Mouse (Mus musculus): ENCODE results near the gene Osbpl6. TPM values are rescaled to one million over a fixed set of nuclear protein-coding genes. Genes with fewer than 3 reads are reported as not detected.

Gene Osbpl6
- polyA plus RNA-seq, 1 experiment: 1.8 TPM

DNA sequence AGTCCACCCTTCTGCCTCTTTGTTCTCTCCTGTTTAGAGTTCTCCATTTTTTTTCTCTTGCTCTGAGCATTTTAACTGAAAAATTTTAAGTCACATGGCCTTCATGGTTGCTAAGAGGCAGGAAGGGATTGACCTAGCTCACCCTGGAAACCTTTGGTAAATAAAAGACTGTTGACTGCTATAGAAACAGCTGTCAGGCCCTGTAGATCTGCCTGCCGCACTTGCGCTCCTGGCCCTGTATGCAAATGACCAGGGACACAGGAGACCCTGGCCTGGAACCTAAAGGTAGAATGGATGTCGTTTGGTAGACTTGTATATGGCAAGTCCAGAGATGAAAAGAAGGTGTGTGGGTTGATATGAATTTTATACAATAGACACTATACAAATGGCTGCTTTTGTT is 119.3 kb downstream of the Osbpl6 start:
- H3K4me3 ChIP-seq (ENCODE audit: extremely low read depth, insufficient read depth, insufficient read length): no peak overlapping the region
- TF ChIP-seq CTCF (IDR thresholded peaks at IDR 0.05; ENCODE audit: extremely low read depth, insufficient read depth, insufficient read length, insufficient replicate concordance) (no peak), POLR2A (IDR thresholded peaks at IDR 0.05; ENCODE audit: low read depth, low read length) (no peak)
- 75% methylated on average over 3 of the region's 3 CpGs for WGBS
- no peaks in the 10 kb centered on the region for H3K36me3 ChIP-seq (ENCODE audit: control insufficient read depth, insufficient read depth, low read length)
- no peak for DNase-seq (ENCODE audit: low read depth in 1 of 2, low spot score in 2 of 2)
- no peaks in the 10 kb centered on the region for H3K4me1 ChIP-seq (ENCODE audit: control insufficient read depth, insufficient read depth, insufficient read length)
- no peaks in the 10 kb centered on the region for H3K27me3 ChIP-seq (ENCODE audit: control insufficient read depth, insufficient read depth, low read length)
- no peak overlapping the region for H3K27ac ChIP-seq (ENCODE audit: insufficient read depth, low read length)

DNA sequence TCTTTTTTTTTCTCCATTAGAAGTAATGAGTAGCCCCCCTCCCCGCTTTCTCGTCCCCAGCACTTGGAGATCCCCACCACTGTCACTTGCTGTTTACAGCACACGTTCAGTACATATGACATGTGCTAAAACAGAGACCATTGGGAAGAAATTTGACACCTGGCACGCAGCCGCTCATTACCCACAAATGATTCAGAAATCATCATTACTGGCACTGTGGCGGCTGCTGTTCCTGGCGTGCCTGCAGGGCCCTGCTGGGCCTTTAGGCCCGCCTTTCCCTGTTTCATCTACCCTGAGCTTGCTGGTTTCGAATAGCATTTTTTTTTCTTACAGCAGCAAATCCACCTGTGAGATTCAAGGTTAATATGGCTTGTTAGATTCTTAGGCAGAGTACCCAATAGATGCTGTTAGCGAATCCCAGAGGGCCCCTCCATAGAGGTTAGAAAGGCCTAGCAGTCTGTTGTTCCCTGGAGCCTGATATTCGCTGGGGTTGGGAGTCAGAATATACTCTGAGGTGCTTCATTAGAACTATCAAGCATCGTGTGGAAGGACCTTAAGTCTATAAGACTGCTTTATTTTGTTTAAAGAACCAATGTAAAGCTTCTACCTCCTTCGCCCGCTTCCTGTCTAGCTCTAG is 126.3 kb downstream of the Osbpl6 start:
- TF ChIP-seq CTCF (IDR thresholded peaks at IDR 0.05; ENCODE audit: extremely low read depth, insufficient read depth, insufficient read length, insufficient replicate concordance) (no peak), POLR2A (IDR thresholded peaks at IDR 0.05; ENCODE audit: low read depth, low read length) (no peak)
- Histone ChIP-seq H3K36me3 (ENCODE audit: control insufficient read depth, insufficient read depth, low read length) (no peaks in the 10 kb centered on the region), H3K4me1 (ENCODE audit: control insufficient read depth, insufficient read depth, insufficient read length) (no peaks in the 10 kb centered on the region), H3K4me3 (ENCODE audit: extremely low read depth, insufficient read depth, insufficient read length) (no peak overlapping the region), H3K27me3 (ENCODE audit: control insufficient read depth, insufficient read depth, low read length) (no peaks in the 10 kb centered on the region), H3K27ac (ENCODE audit: insufficient read depth, low read length) (no peak overlapping the region)
- DNase-seq (ENCODE audit: low read depth in 1 of 2, low spot score in 2 of 2): no peak
- WGBS: 88% methylated on average over 14 of the region's 14 CpGs

DNA sequence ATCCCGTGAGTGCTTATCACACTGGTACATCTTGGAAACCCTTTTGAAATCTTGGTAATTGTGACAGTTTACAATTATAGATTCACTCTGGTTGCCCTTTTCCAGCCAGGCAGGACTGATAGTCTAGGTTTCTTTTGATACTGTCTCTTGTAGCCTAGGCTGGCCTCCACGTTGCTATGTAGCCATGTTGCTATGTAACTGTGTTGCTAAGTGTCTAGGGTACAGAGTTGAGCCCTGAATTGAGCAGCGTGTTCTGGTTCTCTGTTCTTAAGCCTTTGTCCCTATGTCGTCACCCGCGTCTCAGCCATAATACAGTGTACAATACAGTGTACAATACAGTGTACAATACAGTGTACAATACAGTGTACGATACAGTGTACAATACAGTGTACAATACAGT is 128.6 kb downstream of the Osbpl6 start:
- no peak overlapping the region for H3K27ac ChIP-seq (ENCODE audit: insufficient read depth, low read length)
- H3K4me3 ChIP-seq (ENCODE audit: extremely low read depth, insufficient read depth, insufficient read length): no peak overlapping the region
- no peak for DNase-seq (ENCODE audit: low read depth in 1 of 2, low spot score in 2 of 2)
- H3K27me3 ChIP-seq (ENCODE audit: control insufficient read depth, insufficient read depth, low read length): no peaks in the 10 kb centered on the region
- 86% methylated on average over 7 of the region's 7 CpGs for WGBS
- H3K4me1 ChIP-seq (ENCODE audit: control insufficient read depth, insufficient read depth, insufficient read length): no peaks in the 10 kb centered on the region
- TF ChIP-seq POLR2A (IDR thresholded peaks at IDR 0.05; ENCODE audit: low read depth, low read length) (no peak), CTCF (IDR thresholded peaks at IDR 0.05; ENCODE audit: extremely low read depth, insufficient read depth, insufficient read length, insufficient replicate concordance) (no peak)
- no peaks in the 10 kb centered on the region for H3K36me3 ChIP-seq (ENCODE audit: control insufficient read depth, insufficient read depth, low read length)

DNA sequence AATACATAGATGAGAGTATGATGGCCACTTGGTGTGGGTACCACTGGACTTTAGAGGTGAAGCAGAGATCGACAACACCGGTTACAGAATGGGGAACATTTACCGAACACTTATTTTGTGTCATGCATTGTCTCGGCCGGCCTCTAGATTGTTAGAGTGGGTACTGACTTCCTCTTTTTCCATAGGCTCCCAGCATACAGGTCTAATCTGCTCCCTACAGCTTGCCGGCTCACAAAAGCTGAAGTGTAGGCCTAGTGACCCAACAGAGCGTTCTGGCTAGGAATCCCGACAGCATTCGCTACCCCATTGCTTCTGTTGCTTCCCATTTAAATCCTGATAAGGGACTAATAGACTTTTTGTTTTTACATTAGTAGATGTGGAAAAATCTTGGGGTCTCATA is 135.6 kb downstream of the Osbpl6 start:
- no peak overlapping the region for H3K4me3 ChIP-seq (ENCODE audit: extremely low read depth, insufficient read depth, insufficient read length)
- no peak for TF ChIP-seq POLR2A (IDR thresholded peaks at IDR 0.05; ENCODE audit: low read depth, low read length)
- no peak for TF ChIP-seq CTCF (IDR thresholded peaks at IDR 0.05; ENCODE audit: extremely low read depth, insufficient read depth, insufficient read length, insufficient replicate concordance)
- H3K4me1 ChIP-seq (ENCODE audit: control insufficient read depth, insufficient read depth, insufficient read length): no peaks in the 10 kb centered on the region
- no peak for DNase-seq (ENCODE audit: low read depth in 1 of 2, low spot score in 2 of 2)
- WGBS: 14% methylated on average over 9 of the region's 9 CpGs
- no peaks in the 10 kb centered on the region for H3K27me3 ChIP-seq (ENCODE audit: control insufficient read depth, insufficient read depth, low read length)
- no peak overlapping the region for H3K27ac ChIP-seq (ENCODE audit: insufficient read depth, low read length)
- no peaks in the 10 kb centered on the region for H3K36me3 ChIP-seq (ENCODE audit: control insufficient read depth, insufficient read depth, low read length)

GRCm38 (mm10) chr2:76542921-76543320 is 136.6 kb downstream of the Osbpl6 start:
- Histone ChIP-seq H3K4me1 (ENCODE audit: control insufficient read depth, insufficient read depth, insufficient read length) (no peaks in the 10 kb centered on the region), H3K4me3 (ENCODE audit: extremely low read depth, insufficient read depth, insufficient read length) (no peak overlapping the region), H3K27ac (ENCODE audit: insufficient read depth, low read length) (no peak overlapping the region), H3K27me3 (ENCODE audit: control insufficient read depth, insufficient read depth, low read length) (no peaks in the 10 kb centered on the region), H3K36me3 (ENCODE audit: control insufficient read depth, insufficient read depth, low read length) (no peaks in the 10 kb centered on the region)
- DNase-seq (ENCODE audit: low read depth in 1 of 2, low spot score in 2 of 2): no peak
- WGBS: 85% methylated on average over 5 of the region's 5 CpGs
- TF ChIP-seq POLR2A (IDR thresholded peaks at IDR 0.05; ENCODE audit: low read depth, low read length) (no peak), CTCF (IDR thresholded peaks at IDR 0.05; ENCODE audit: extremely low read depth, insufficient read depth, insufficient read length, insufficient replicate concordance) (no peak)

GRCm38 (mm10) chr2:76545539-76545938 is 139.2 kb downstream of the Osbpl6 start:
- Histone ChIP-seq H3K4me1 (ENCODE audit: control insufficient read depth, insufficient read depth, insufficient read length) (no peaks in the 10 kb centered on the region), H3K4me3 (ENCODE audit: extremely low read depth, insufficient read depth, insufficient read length) (no peak overlapping the region), H3K27me3 (ENCODE audit: control insufficient read depth, insufficient read depth, low read length) (no peaks in the 10 kb centered on the region), H3K27ac (ENCODE audit: insufficient read depth, low read length) (no peak overlapping the region), H3K36me3 (ENCODE audit: control insufficient read depth, insufficient read depth, low read length) (no peaks in the 10 kb centered on the region)
- no peak for DNase-seq (ENCODE audit: low read depth in 1 of 2, low spot score in 2 of 2)
- TF ChIP-seq POLR2A (IDR thresholded peaks at IDR 0.05; ENCODE audit: low read depth, low read length) (no peak), CTCF (IDR thresholded peaks at IDR 0.05; ENCODE audit: extremely low read depth, insufficient read depth, insufficient read length, insufficient replicate concordance) (no peak)
- 79% methylated on average over 8 of the region's 8 CpGs for WGBS

DNA sequence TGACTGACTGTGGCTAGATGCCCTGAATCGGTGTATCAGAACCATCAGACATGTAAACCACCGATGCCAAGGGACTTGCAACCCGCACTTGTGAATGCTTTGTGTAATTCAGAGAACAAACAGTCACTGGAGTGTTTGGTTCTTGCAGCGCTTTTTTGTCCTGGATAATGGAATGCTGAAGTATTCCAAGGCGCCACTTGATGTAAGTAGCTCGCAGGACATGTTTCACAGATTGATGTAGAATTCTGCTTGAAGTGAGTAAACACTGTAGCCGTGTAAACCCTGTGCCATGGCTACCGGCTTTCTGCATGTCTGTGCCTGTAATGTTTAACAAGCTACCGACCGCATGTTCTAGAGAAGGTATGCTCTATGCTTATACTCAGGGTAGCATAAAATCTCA is 141.9 kb downstream of the Osbpl6 start:
- TF ChIP-seq POLR2A (IDR thresholded peaks at IDR 0.05; ENCODE audit: low read depth, low read length): no peak
- TF ChIP-seq CTCF (IDR thresholded peaks at IDR 0.05; ENCODE audit: extremely low read depth, insufficient read depth, insufficient read length, insufficient replicate concordance): no peak
- Histone ChIP-seq H3K4me3 (ENCODE audit: extremely low read depth, insufficient read depth, insufficient read length) (no peak overlapping the region), H3K27me3 (ENCODE audit: control insufficient read depth, insufficient read depth, low read length) (no peaks in the 10 kb centered on the region), H3K36me3 (ENCODE audit: control insufficient read depth, insufficient read depth, low read length) (no peaks in the 10 kb centered on the region), H3K4me1 (ENCODE audit: control insufficient read depth, insufficient read depth, insufficient read length) (no peaks in the 10 kb centered on the region), H3K27ac (ENCODE audit: insufficient read depth, low read length) (no peak overlapping the region)
- WGBS: 89% methylated on average over 10 of the region's 10 CpGs
- DNase-seq (ENCODE audit: low read depth in 1 of 2, low spot score in 2 of 2): no peak

All from spleen, adult 2 months (tissue).